Mouse (Mus musculus) lung, postnatal 0 days (tissue): ENCODE results near the gene Tex22. TPM values are rescaled to one million over a fixed set of nuclear protein-coding genes. Genes with fewer than 3 reads are reported as not detected.

Experiments
- ATAC-seq: fragments of 200-750 bp; cut with Nextera tagmentation; 2 replicates; pipeline ENCODE4 v1.8.0; 2017; ENCODE audit warnings: moderate library complexity
- DNase-seq: peaks from one replicate; pipeline ENCODE4 v3.0.0-alpha.2; 2016; ENCODE audit warnings: low spot score
- H3K27ac ChIP-seq: fragments of 300-500 bp; sonication (generic); 2 replicates; pipeline ENCODE4 v1.5.1; 2014; ENCODE audit warnings: antibody characterized with exemption, mild to moderate bottlenecking, low read length, mixed read lengths
- H3K27me3 ChIP-seq: fragments of 300-500 bp; sonication (generic); replicated peaks from 2 replicates; pipeline ENCODE4 v1.6.1; 2014; ENCODE audit warnings: low read length, mixed read lengths; ENCODE audit not compliant: insufficient read depth
- H3K36me3 ChIP-seq: fragments of 300-500 bp; sonication (generic); 2 replicates; pipeline ENCODE4 v1.6.1; 2014; ENCODE audit warnings: low read length, mixed read lengths; ENCODE audit not compliant: insufficient read depth
- H3K4me1 ChIP-seq: fragments of 300-500 bp; sonication (generic); 2 replicates; pipeline ENCODE4 v1.6.1; 2014; ENCODE audit warnings: antibody characterized with exemption, low read depth, low read length, mixed read lengths; ENCODE audit not compliant: insufficient read depth
- H3K4me2 ChIP-seq: fragments of 300-500 bp; sonication (generic); replicated peaks from 2 replicates; pipeline ENCODE4 v1.6.1; 2014; ENCODE audit warnings: low read depth, mild to moderate bottlenecking, low read length, moderate library complexity, mixed read lengths
- H3K4me3 ChIP-seq: fragments of 300-500 bp; sonication (generic); 2 replicates; pipeline ENCODE4 v1.5.1; 2014; ENCODE audit warnings: low read depth, low read length
- H3K9ac ChIP-seq: fragments of 300-500 bp; sonication (generic); replicated peaks from 2 replicates; pipeline ENCODE4 v1.6.1; 2014; ENCODE audit warnings: low read depth, mild to moderate bottlenecking
- H3K9me3 ChIP-seq: fragments of 300-500 bp; sonication (generic); 2 replicates; pipeline ENCODE4 v1.6.1; 2016; ENCODE audit warnings: low read length, mixed read lengths
- CTCF ChIP-seq: IDR thresholded peaks from 2 replicates; pipeline ENCODE4 v1.5.1; 2016; ENCODE audit warnings: antibody characterized with exemption, mild to moderate bottlenecking
- EP300 ChIP-seq: IDR thresholded peaks from 2 replicates; pipeline ENCODE4 v1.6.1; 2016; ENCODE audit warnings: antibody characterized with exemption, mild to moderate bottlenecking, control low read depth
- WGBS: fragments of 180-500 bp; shearing (Covaris S2); extraction: QIAGEN DNeasy Blood & Tissue Kit; methylation state at CpG from one replicate; pipeline ENCODE4 v1.1.7; 2014; 5-methylcytosine and 5-hydroxymethylcytosine counted together
- microRNA-seq: library from miRNA; unstranded; fragments of <30 nt; microRNA quantifications from one replicate; pipeline ENCODE4, GENCODE M21; 2016
- polyA plus RNA-seq: library from polyadenylated mRNA; unstranded; fragments of >200 nt; fragmentation: Nextera tagmentation; extraction: Ambion mirVana; gene quantifications from 2 replicates; pipeline ENCODE4 v1.2.1, GENCODE M21; 2015

The Tex22 gene
- polyA plus RNA-seq, 1 experiment from 2014 or later: not detected

DNA sequence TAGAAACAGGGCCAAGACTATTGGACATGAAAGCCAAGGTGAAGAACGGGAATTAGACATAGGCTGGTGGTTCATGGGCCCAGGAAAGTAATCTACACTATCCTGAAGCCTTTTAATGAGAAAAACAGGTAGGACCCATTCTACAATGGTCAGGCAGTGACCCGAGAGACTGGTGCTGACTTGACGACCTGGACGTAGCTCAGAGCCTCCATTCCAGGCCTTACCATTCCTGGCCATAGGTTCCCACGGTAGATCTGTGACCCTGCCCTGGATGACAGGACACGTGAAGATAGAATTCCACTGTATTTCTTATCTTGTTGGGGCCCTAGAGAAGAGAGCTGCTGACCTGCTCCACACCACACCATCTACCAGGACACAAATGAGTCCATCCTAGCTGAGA, 64.0 kb downstream of the Tex22 start:
- Histone ChIP-seq H3K4me1 (peaks cover 27% of the 10 kb centered on the region), H3K36me3 (peaks cover 15% of the 10 kb centered on the region; the same call in 1 of the 2 replicates), H3K9me3 (no peaks in the 10 kb centered on the region), H3K27me3 (no peaks in the 10 kb centered on the region), H3K27ac (peak overlapping the region; percentile 97), H3K9ac (no peak overlapping the region), H3K4me3 (no peak overlapping the region), H3K4me2 (no peak overlapping the region)
- no peak for TF ChIP-seq CTCF
- no peak for TF ChIP-seq EP300
- no peak for ATAC-seq
- WGBS: 66% methylated on average over 6 of the region's 6 CpGs
- DNase-seq: no peak

Small RNA genes lying within 50 kb of the gene (microRNA-seq; reads per million reads assigned to microRNA genes)
- gene Gm44471: not detected

Other genes with a start within 250 kb of the Tex22 start
- 28.1 and 29.5 TPM in 2 replicates for gene Cdca4, start 245.1 kb upstream of the Tex22 start, polyA plus RNA-seq
- 0.25 and 0.40 TPM in 2 replicates for gene Gpr132, start 206.3 kb upstream of the Tex22 start, polyA plus RNA-seq
- 6.0 and 7.7 TPM in 2 replicates for gene Jag2, start 144.7 kb upstream of the Tex22 start, polyA plus RNA-seq
- gene Nudt14, start 132.4 kb upstream of the Tex22 start, polyA plus RNA-seq: 101 TPM in 2 replicates
- gene Btbd6, start 98.0 kb upstream of the Tex22 start, polyA plus RNA-seq: 20.2 and 23.4 TPM in 2 replicates
- 38.8 and 44.9 TPM in 2 replicates for gene Brf1, start 73.8 kb upstream of the Tex22 start, polyA plus RNA-seq
- gene Pacs2, start 60.0 kb upstream of the Tex22 start, polyA plus RNA-seq: 6.8 and 9.5 TPM in 2 replicates
- gene Mta1, start 23.8 kb downstream of the Tex22 start, polyA plus RNA-seq: 10.5 and 12.2 TPM in 2 replicates
- gene Crip2, start 65.7 kb downstream of the Tex22 start, polyA plus RNA-seq: 1,357 and 1,498 TPM in 2 replicates
- 1,321 and 1,744 TPM in 2 replicates for gene Crip1, start 71.8 kb downstream of the Tex22 start, polyA plus RNA-seq
- gene Tedc1, start 81.9 kb downstream of the Tex22 start, polyA plus RNA-seq: 2.5 and 2.6 TPM in 2 replicates
- 1.2 TPM in 2 replicates for gene Tmem121, start 111.4 kb downstream of the Tex22 start, polyA plus RNA-seq